Mouse (Mus musculus) midbrain, embryonic 14.5 days (tissue): ENCODE data around the gene Mprip. TPM values are rescaled to one million over a fixed set of nuclear protein-coding genes. Genes with fewer than 3 reads are reported as not detected.

Experiments
- ATAC-seq: fragments of 200-750 bp; cut with Nextera tagmentation; 2 replicates; pipeline ENCODE4 v1.8.0; 2017; ENCODE audit warnings: moderate number of reproducible peaks, moderate library complexity; ENCODE audit not compliant: low FRiP score, low TSS enrichment
- DNase-seq: peaks from one replicate; pipeline ENCODE4 v3.0.0-alpha.2; 2015
- H3K27ac ChIP-seq: fragments of 300-500 bp; sonication (generic); replicated peaks from 2 replicates; pipeline ENCODE4 v1.5.1; 2014; ENCODE audit warnings: mild to moderate bottlenecking, low read depth, low read length, moderate library complexity
- H3K27me3 ChIP-seq: fragments of 300-500 bp; sonication (generic); 2 replicates; pipeline ENCODE4 v1.6.1; 2014; ENCODE audit warnings: low read length, control low read depth, mixed read lengths; ENCODE audit not compliant: control insufficient read depth, insufficient read depth
- H3K36me3 ChIP-seq: fragments of 300-500 bp; sonication (generic); 2 replicates; pipeline ENCODE4 v1.6.1; 2014; ENCODE audit warnings: low read length, control low read depth; ENCODE audit not compliant: control insufficient read depth, insufficient read depth
- H3K4me1 ChIP-seq: fragments of 300-500 bp; sonication (generic); 2 replicates; pipeline ENCODE4 v1.6.1; 2014; ENCODE audit warnings: mild to moderate bottlenecking, antibody characterized with exemption, low read length, control low read depth; ENCODE audit not compliant: control insufficient read depth, insufficient read depth
- H3K4me2 ChIP-seq: fragments of 300-500 bp; sonication (generic); 2 replicates; pipeline ENCODE4 v1.6.1; 2014; ENCODE audit warnings: mild to moderate bottlenecking, low read length, moderate library complexity
- H3K4me3 ChIP-seq: fragments of 300-500 bp; sonication (generic); replicated peaks from 2 replicates; pipeline ENCODE4 v1.5.1; 2014; ENCODE audit warnings: low read depth, low read length
- H3K9ac ChIP-seq: fragments of 300-500 bp; sonication (generic); replicated peaks from 2 replicates; pipeline ENCODE4 v1.6.1; 2014; ENCODE audit warnings: mild to moderate bottlenecking, low read length, moderate library complexity
- H3K9me3 ChIP-seq: fragments of 300-500 bp; sonication (generic); 2 replicates; pipeline ENCODE4 v1.6.1; 2016; ENCODE audit warnings: low read length, control low read depth, mixed read lengths; ENCODE audit not compliant: control insufficient read depth
- WGBS: fragments of 180-500 bp; shearing (Covaris S2); extraction: QIAGEN DNeasy Blood & Tissue Kit; methylation state at CpG from one replicate; pipeline ENCODE4 v1.1.7; 2014; 5-methylcytosine and 5-hydroxymethylcytosine counted together
- polyA plus RNA-seq: library from polyadenylated mRNA; unstranded; fragments of >200 nt; fragmentation: Nextera tagmentation; extraction: Ambion mirVana; gene quantifications from 2 replicates; pipeline ENCODE4 v1.2.1, GENCODE M21; 2014

Mprip gene
- polyA plus RNA-seq, 1 experiment from 2014 or later = 68.7 TPM

- no peak overlapping the region for H3K4me2 ChIP-seq
- DNase-seq (no peak), ATAC-seq (no peak)
- H3K36me3 ChIP-seq = peaks cover 34% of the 10 kb centered on the region
- no peaks in the 10 kb centered on the region for H3K27me3 ChIP-seq
- H3K4me1 ChIP-seq = no peaks in the 10 kb centered on the region
- no peak overlapping the region for H3K9ac ChIP-seq
- no peak overlapping the region for H3K4me3 ChIP-seq
- no peaks in the 10 kb centered on the region for H3K9me3 ChIP-seq
- H3K27ac ChIP-seq = no peak overlapping the region
- WGBS = 87% methylated on average over 4 of the region's 4 CpGs
These were observed 119.1 kb downstream of the Mprip start for GRCm38 (mm10) chr11:59780241-59780640.

- H3K27me3 ChIP-seq = no peaks in the 10 kb centered on the region
- DNase-seq (peak; percentile 3), ATAC-seq (no peak)
- H3K27ac ChIP-seq = no peak overlapping the region
- no peak overlapping the region for H3K9ac ChIP-seq
- no peak overlapping the region for H3K4me3 ChIP-seq
- peaks cover 5% of the 10 kb centered on the region; the same call in 1 of the 2 replicates for H3K4me1 ChIP-seq
- no peak overlapping the region for H3K4me2 ChIP-seq
- no peaks in the 10 kb centered on the region for H3K9me3 ChIP-seq
- 55% methylated on average over 7 of the region's 7 CpGs for WGBS
- H3K36me3 ChIP-seq = peaks cover 15% of the 10 kb centered on the region
These were observed 121.0 kb downstream of the Mprip start for GRCm38 (mm10) chr11:59782091-59782590.

GRCm38 (mm10) chr11:59783591-59783990, 122.5 kb downstream of the Mprip start:
- ATAC-seq = no peak
- no peak for DNase-seq
- H3K4me2 ChIP-seq = no peak overlapping the region
- H3K9ac ChIP-seq = no peak overlapping the region
- H3K36me3 ChIP-seq = peaks cover 7% of the 10 kb centered on the region; the same call in 1 of the 2 replicates
- no peak overlapping the region for H3K4me3 ChIP-seq
- no peaks in the 10 kb centered on the region for H3K27me3 ChIP-seq
- peaks cover 10% of the 10 kb centered on the region; the same call in 1 of the 2 replicates for H3K4me1 ChIP-seq
- 89% methylated on average over 6 of the region's 6 CpGs for WGBS
- no peaks in the 10 kb centered on the region for H3K9me3 ChIP-seq
- no peak overlapping the region for H3K27ac ChIP-seq

- Histone ChIP-seq H3K36me3 (peaks cover 6% of the 10 kb centered on the region), H3K9me3 (no peaks in the 10 kb centered on the region), H3K9ac (peak overlapping the region; percentile 51), H3K4me3 (peak overlapping the region; percentile 42), H3K27me3 (no peaks in the 10 kb centered on the region), H3K27ac (no peak overlapping the region), H3K4me1 (peaks cover 10% of the 10 kb centered on the region; the same call in 1 of the 2 replicates), H3K4me2 (peak overlapping the region; percentile 83)
- peak; percentile 6 for DNase-seq
- ATAC-seq = no peak
- WGBS = 54% methylated on average over 15 of the region's 15 CpGs
These were observed 125.5 kb downstream of the Mprip start for GRCm38 (mm10) chr11:59786444-59787198.

GRCm38 (mm10) chr11:59787199-59787781, 126.2 kb downstream of the Mprip start, which contains the start of gene Pld6:
Gene Pld6, minus strand, starts transcription at chr11:59787645.
- ATAC-seq (peak; percentile 24), DNase-seq (peak; percentile 73)
- H3K27me3 ChIP-seq = no peaks in the 10 kb centered on the region
- H3K4me2 ChIP-seq = peak within 1 kb of the TSS; percentile 83
- peaks cover 13% of the 10 kb centered on the region for H3K36me3 ChIP-seq
- WGBS = 2% methylated on average over 51 of the region's 51 CpGs
- H3K4me1 ChIP-seq = peaks cover 10% of the 10 kb centered on the region; the same call in 1 of the 2 replicates
- no peak within 1 kb of the TSS for H3K27ac ChIP-seq
- H3K4me3 ChIP-seq = peak within 1 kb of the TSS; percentile 42
- H3K9ac ChIP-seq = peak within 1 kb of the TSS; percentile 51
- no peaks in the 10 kb centered on the region for H3K9me3 ChIP-seq

- no peak overlapping the region for H3K4me3 ChIP-seq
These were observed 128.2 kb downstream of the Mprip start for GRCm38 (mm10) chr11:59789311-59789710.

GRCm38 (mm10) chr11:59793390-59793789, 132.3 kb downstream of the Mprip start:
- ATAC-seq (no peak), DNase-seq (no peak)
- Histone ChIP-seq H3K4me3 (no peak overlapping the region), H3K27ac (no peak overlapping the region), H3K9me3 (no peaks in the 10 kb centered on the region), H3K4me2 (no peak overlapping the region), H3K27me3 (no peaks in the 10 kb centered on the region), H3K4me1 (no peaks in the 10 kb centered on the region), H3K36me3 (peaks cover 74% of the 10 kb centered on the region), H3K9ac (no peak overlapping the region)
- 89% methylated on average over 6 of the region's 6 CpGs for WGBS

More at GRCm38 (mm10) chr11:59789311-59789710, 128.2 kb downstream of the Mprip start:
- Histone ChIP-seq H3K27me3 (no peaks in the 10 kb centered on the region), H3K9ac (no peak overlapping the region), H3K36me3 (peaks cover 33% of the 10 kb centered on the region), H3K4me2 (no peak overlapping the region), H3K9me3 (no peaks in the 10 kb centered on the region), H3K27ac (no peak overlapping the region), H3K4me1 (peaks cover 10% of the 10 kb centered on the region; the same call in 1 of the 2 replicates)
- ATAC-seq = no peak
- DNase-seq = no peak
- 95% methylated on average over 1 of the region's 1 CpGs for WGBS

GRCm38 (mm10) chr11:59800412-59800811, 139.3 kb downstream of the Mprip start:
- Histone ChIP-seq H3K9ac (no peak overlapping the region), H3K27ac (no peak overlapping the region), H3K36me3 (peaks cover 100% of the 10 kb centered on the region), H3K4me3 (no peak overlapping the region), H3K9me3 (no peaks in the 10 kb centered on the region), H3K4me1 (no peaks in the 10 kb centered on the region), H3K27me3 (no peaks in the 10 kb centered on the region), H3K4me2 (no peak overlapping the region)
- no peak for ATAC-seq
- DNase-seq = no peak
- WGBS = 94% methylated on average over 10 of the region's 10 CpGs
